Mouse (Mus musculus): ENCODE results near the gene Ros1. TPM values are rescaled to one million over a fixed set of nuclear protein-coding genes. Genes with fewer than 3 reads are reported as not detected.

Ros1 gene
- total and polyA plus RNA-seq, 3 experiments = not detected

- H3K4me3 ChIP-seq (replicated peaks in 1 of 3; ENCODE audit: low read depth in 2 of 3, low read length in 2 of 3, poor library complexity in 1 of 3) = no peak overlapping the region
- no peak overlapping the region for H3K27ac ChIP-seq (ENCODE audit: insufficient read depth, low read depth)
- dilution Hi-C loops (cut with MboI; ENCODE audit: extremely low pct_ligation_motif_present, extremely low pct_unique_long_range_greater_than_20kb, low sequenced_read_pairs) (no loop called here), in situ Hi-C loops (cut with MboI; ENCODE audit: low pct_ligation_motif_present, low pct_unique_long_range_greater_than_20kb, low sequenced_read_pairs) (no loop called here)
- no peaks in the 10 kb centered on the region for H3K4me1 ChIP-seq (ENCODE audit: control insufficient read depth in 1 of 2, insufficient read depth in 2 of 2)
- H3K9me3 ChIP-seq (replicated peaks; ENCODE audit: low read length) = no peaks in the 10 kb centered on the region
- H3K9ac ChIP-seq (ENCODE audit: insufficient read depth, low read depth) = no peak overlapping the region
- H3K27me3 ChIP-seq (replicated peaks) = no peaks in the 10 kb centered on the region
- DNase-seq (ENCODE audit: extremely low read depth) = no peak
- H3K79me2 ChIP-seq (replicated peaks; ENCODE audit: control insufficient read depth, extremely low read depth, insufficient read depth, poor library complexity, severe bottlenecking) = no peaks in the 10 kb centered on the region
- TF ChIP-seq CTCF (conservative IDR thresholded peaks at IDR 0.05 in 1 of 2, IDR thresholded peaks at IDR 0.05 in 1 of 2; ENCODE audit: low read depth in 2 of 2, low read length in 2 of 2) (no peak), RCOR1 (conservative IDR thresholded peaks at IDR 0.05; ENCODE audit: low read depth, low read length) (no peak), MYC (IDR thresholded peaks at IDR 0.05; ENCODE audit: low read depth, low read length) (no peak), POLR2AphosphoS2 (IDR thresholded peaks at IDR 0.05; ENCODE audit: low read depth, low read length) (no peak), ZKSCAN1 (IDR thresholded peaks at IDR 0.05; ENCODE audit: borderline replicate concordance, low read depth, low read length) (no peak), RAD21 (IDR thresholded peaks at IDR 0.05; ENCODE audit: low read depth, low read length) (no peak), IRF4 (IDR thresholded peaks at IDR 0.05; ENCODE audit: low read depth, low read length) (no peak), NRF1 (IDR thresholded peaks at IDR 0.05; ENCODE audit: low read depth, low read length) (no peak), POLR2A (IDR thresholded peaks at IDR 0.05; ENCODE audit: low read depth, low read length) (no peak), ZNF384 (IDR thresholded peaks at IDR 0.05; ENCODE audit: low read depth, low read length) (no peak), EP300 (IDR thresholded peaks at IDR 0.05; ENCODE audit: low read length) (no peak), JUN (IDR thresholded peaks at IDR 0.05; ENCODE audit: insufficient read depth, low read depth, low read length) (no peak), JUND (conservative IDR thresholded peaks at IDR 0.05; ENCODE audit: low read depth, low read length) (no peak)
- no peak overlapping the region for H3K4me2 ChIP-seq (ENCODE audit: insufficient read depth, low read depth, poor library complexity, severe bottlenecking)
- H3K36me3 ChIP-seq (replicated peaks in 1 of 2; ENCODE audit: control insufficient read depth in 1 of 2, insufficient read depth in 1 of 2, low read length in 1 of 2) = no peaks in the 10 kb centered on the region
Measured at GRCm38 (mm10) chr10:52219600-52219999, 24.6 kb upstream of the Ros1 start.

GRCm38 (mm10) chr10:52217564-52217934 is 22.5 kb upstream of the Ros1 start:
- no peak for DNase-seq (ENCODE audit: extremely low read depth)
- in situ Hi-C loops (cut with MboI; ENCODE audit: low pct_ligation_motif_present, low pct_unique_long_range_greater_than_20kb, low sequenced_read_pairs) (no loop called here), dilution Hi-C loops (cut with MboI; ENCODE audit: extremely low pct_ligation_motif_present, extremely low pct_unique_long_range_greater_than_20kb, low sequenced_read_pairs) (no loop called here)
- Histone ChIP-seq H3K9me3 (replicated peaks; ENCODE audit: low read length) (no peaks in the 10 kb centered on the region), H3K79me2 (replicated peaks; ENCODE audit: control insufficient read depth, extremely low read depth, insufficient read depth, poor library complexity, severe bottlenecking) (no peaks in the 10 kb centered on the region), H3K27ac (ENCODE audit: insufficient read depth, low read depth) (no peak overlapping the region), H3K4me1 (ENCODE audit: control insufficient read depth in 1 of 2, insufficient read depth in 2 of 2) (no peaks in the 10 kb centered on the region), H3K4me2 (ENCODE audit: insufficient read depth, low read depth, poor library complexity, severe bottlenecking) (no peak overlapping the region), H3K36me3 (replicated peaks in 1 of 2; ENCODE audit: control insufficient read depth in 1 of 2, insufficient read depth in 1 of 2, low read length in 1 of 2) (no peaks in the 10 kb centered on the region), H3K27me3 (replicated peaks) (no peaks in the 10 kb centered on the region), H3K4me3 (replicated peaks in 1 of 3; ENCODE audit: low read depth in 2 of 3, low read length in 2 of 3, poor library complexity in 1 of 3) (no peak overlapping the region), H3K9ac (ENCODE audit: insufficient read depth, low read depth) (no peak overlapping the region)
- TF ChIP-seq RAD21 (IDR thresholded peaks at IDR 0.05; ENCODE audit: low read depth, low read length) = no peak
- TF ChIP-seq CHD2 (IDR thresholded peaks at IDR 0.05; ENCODE audit: low read length) = no peak
- TF ChIP-seq ELF1 (IDR thresholded peaks at IDR 0.05; ENCODE audit: low read depth, low read length) = no peak
- no peak for TF ChIP-seq EP300 (IDR thresholded peaks at IDR 0.05; ENCODE audit: low read length)
- TF ChIP-seq IRF4 (IDR thresholded peaks at IDR 0.05; ENCODE audit: low read depth, low read length) = no peak
- no peak for TF ChIP-seq KAT2A (IDR thresholded peaks at IDR 0.05; ENCODE audit: insufficient replicate concordance, low read length)
- TF ChIP-seq NELFE (IDR thresholded peaks at IDR 0.05; ENCODE audit: low read depth, low read length) = no peak
- no peak for TF ChIP-seq TBP (conservative IDR thresholded peaks at IDR 0.05; ENCODE audit: low read depth, low read length)
- TF ChIP-seq E2F4 (IDR thresholded peaks at IDR 0.05; ENCODE audit: insufficient replicate concordance, low read depth, low read length) = no peak
- TF ChIP-seq ETS1 (conservative IDR thresholded peaks at IDR 0.05; ENCODE audit: low read depth, low read length) = no peak
- TF ChIP-seq USF2 (conservative IDR thresholded peaks at IDR 0.05; ENCODE audit: low read depth, low read length) = no peak
- TF ChIP-seq MEF2A (IDR thresholded peaks at IDR 0.05; ENCODE audit: borderline replicate concordance, low read depth, low read length) = no peak
- TF ChIP-seq MXI1 (IDR thresholded peaks at IDR 0.05; ENCODE audit: low read depth, low read length) = no peak
- no peak for TF ChIP-seq MAZ (IDR thresholded peaks at IDR 0.05; ENCODE audit: low read depth, low read length)
- TF ChIP-seq USF1 (IDR thresholded peaks at IDR 0.05; ENCODE audit: low read depth, low read length) = no peak
- TF ChIP-seq MAX (IDR thresholded peaks at IDR 0.05; ENCODE audit: low read length) = no peak
- no peak for TF ChIP-seq GABPA (IDR thresholded peaks at IDR 0.05; ENCODE audit: insufficient replicate concordance, low read depth, low read length)

Data from CH12.LX (cell line).